Mouse (Mus musculus) small intestine, adult 2 months (tissue): ENCODE measurements around the gene Scml4.

ENCODE experiments used
- CTCF ChIP-seq: fragments of 200-500 bp; IDR thresholded peaks from 2 replicates; pipeline ENCODE4 v1.5.1; 2012; ENCODE audit warnings: low read depth, mild to moderate bottlenecking, control low read depth, inconsistent platforms, low read length, moderate library complexity, mixed read lengths; ENCODE audit not compliant: insufficient replicate concordance, insufficient read length; ENCODE audit errors: extremely low read depth
- POLR2A ChIP-seq: fragments of 200-500 bp; IDR thresholded peaks from 2 replicates; pipeline ENCODE4 v1.6.1; 2012; ENCODE audit warnings: low read depth, mild to moderate bottlenecking, control low read depth, inconsistent platforms, low read length, moderate library complexity

DNA sequence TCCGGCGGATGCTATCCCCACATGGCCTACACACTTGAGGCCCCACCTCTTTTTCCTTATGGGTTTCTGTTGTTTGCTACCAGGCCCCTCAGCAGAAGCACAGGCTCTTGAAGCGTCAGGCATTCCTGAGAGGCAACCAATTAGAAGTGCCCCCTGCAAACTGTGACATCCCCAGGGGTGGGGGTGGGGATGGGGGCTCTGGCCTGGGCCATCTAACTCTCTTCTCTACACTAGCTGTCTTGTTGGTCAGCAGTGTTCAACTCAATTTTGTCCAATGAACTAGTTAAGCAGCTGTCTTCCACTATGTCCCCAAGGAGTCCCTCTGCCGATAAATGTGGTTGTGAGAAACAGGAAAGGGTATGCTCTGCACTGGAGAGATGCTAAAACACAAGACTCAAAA is 144.9 kb downstream of the Scml4 start:
- no peak for TF ChIP-seq POLR2A
- TF ChIP-seq CTCF: no peak
